Mouse (Mus musculus) small intestine, adult 2 months (tissue): Measurements from ENCODE around the gene Fam3c.

ENCODE experiments used
- CTCF ChIP-seq: fragments of 200-500 bp; IDR thresholded peaks from 2 replicates; pipeline ENCODE4 v1.5.1; 2012; ENCODE audit warnings: low read depth, mild to moderate bottlenecking, control low read depth, inconsistent platforms, low read length, moderate library complexity, mixed read lengths; ENCODE audit not compliant: insufficient replicate concordance, insufficient read length; ENCODE audit errors: extremely low read depth
- POLR2A ChIP-seq: fragments of 200-500 bp; IDR thresholded peaks from 2 replicates; pipeline ENCODE4 v1.6.1; 2012; ENCODE audit warnings: low read depth, mild to moderate bottlenecking, control low read depth, inconsistent platforms, low read length, moderate library complexity

DNA sequence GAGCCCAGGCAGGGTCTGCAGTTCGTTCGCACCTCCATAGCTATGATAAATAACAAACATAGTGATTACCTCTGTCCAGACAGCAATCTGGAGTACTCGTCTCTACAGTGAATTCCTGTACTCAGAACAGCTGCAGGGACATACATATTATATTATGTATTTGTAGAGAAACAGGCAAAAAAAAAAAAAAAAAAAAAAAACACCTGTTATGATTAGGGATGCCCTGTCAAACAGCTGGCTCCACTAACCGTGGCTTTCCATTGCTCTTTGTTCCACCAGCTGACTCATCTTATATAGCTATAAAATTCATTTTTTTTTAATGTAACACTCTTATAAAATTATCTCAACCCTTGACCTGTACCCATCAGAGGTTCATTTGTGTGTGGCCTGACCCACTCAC is 29.8 kb downstream of the Fam3c start:
- TF ChIP-seq POLR2A, result no peak
- TF ChIP-seq CTCF, result no peak
